Mouse (Mus musculus) thymus, adult 2 months (tissue): Measurements from ENCODE around the gene Slc25a10. TPM values are rescaled to one million over a fixed set of nuclear protein-coding genes. Genes with fewer than 3 reads are reported as not detected.

Experiments
- DNase-seq: peaks from one replicate; pipeline ENCODE4 v3.0.0; 2021
- H3K27ac ChIP-seq: fragments of 200-500 bp; 2 replicates; pipeline ENCODE4 v1.5.1; 2012; ENCODE audit warnings: low read length, control low read depth; ENCODE audit not compliant: control insufficient read depth, insufficient read depth
- H3K27me3 ChIP-seq: fragments of 200-500 bp; 2 replicates; pipeline ENCODE4 v1.6.1; 2012; ENCODE audit warnings: mild to moderate bottlenecking, low read length, moderate library complexity, mixed read lengths; ENCODE audit not compliant: control insufficient read depth, insufficient read depth
- H3K36me3 ChIP-seq: fragments of 200-500 bp; 2 replicates; pipeline ENCODE4 v1.6.1; 2012; ENCODE audit warnings: mild to moderate bottlenecking, low read length, moderate library complexity; ENCODE audit not compliant: control insufficient read depth, insufficient read depth
- H3K4me1 ChIP-seq: fragments of 200-500 bp; replicated peaks from 2 replicates; pipeline ENCODE4 v1.6.1; 2012; ENCODE audit warnings: low read length; ENCODE audit not compliant: control insufficient read depth, insufficient read depth
- H3K4me3 ChIP-seq: fragments of 200-500 bp; 2 replicates; pipeline ENCODE4 v1.5.1; 2012; ENCODE audit warnings: mild to moderate bottlenecking, low read length, control low read depth, moderate library complexity; ENCODE audit not compliant: control insufficient read depth, insufficient read depth
- CTCF ChIP-seq: fragments of 200-500 bp; IDR thresholded peaks from 2 replicates; pipeline ENCODE4 v1.5.1; 2012; ENCODE audit warnings: mild to moderate bottlenecking, control low read depth, low read length, moderate library complexity, borderline replicate concordance; ENCODE audit not compliant: control insufficient read depth, poor library complexity, insufficient read depth; ENCODE audit errors: extremely low read depth
- POLR2A ChIP-seq: fragments of 200-500 bp; IDR thresholded peaks from 2 replicates; pipeline ENCODE4 v1.6.1; 2012; ENCODE audit warnings: mild to moderate bottlenecking, low read length, control low read depth, moderate library complexity; ENCODE audit not compliant: control insufficient read depth, poor library complexity, insufficient read depth; ENCODE audit errors: extremely low read depth
- WGBS: fragments of 180-500 bp; shearing (Covaris S2); methylation state at CpG from one replicate; pipeline ENCODE4 v1.1.7; 2018; 5-methylcytosine and 5-hydroxymethylcytosine counted together
- polyA plus RNA-seq: library from polyadenylated mRNA; depleted of rRNA; stranded (reverse); fragments of >200 nt; gene quantifications from 2 replicates; pipeline ENCODE4 v1.2.3, GENCODE M21; 2012

The Slc25a10 gene
- polyA plus RNA-seq, 1 experiment, result 102 TPM

DNA sequence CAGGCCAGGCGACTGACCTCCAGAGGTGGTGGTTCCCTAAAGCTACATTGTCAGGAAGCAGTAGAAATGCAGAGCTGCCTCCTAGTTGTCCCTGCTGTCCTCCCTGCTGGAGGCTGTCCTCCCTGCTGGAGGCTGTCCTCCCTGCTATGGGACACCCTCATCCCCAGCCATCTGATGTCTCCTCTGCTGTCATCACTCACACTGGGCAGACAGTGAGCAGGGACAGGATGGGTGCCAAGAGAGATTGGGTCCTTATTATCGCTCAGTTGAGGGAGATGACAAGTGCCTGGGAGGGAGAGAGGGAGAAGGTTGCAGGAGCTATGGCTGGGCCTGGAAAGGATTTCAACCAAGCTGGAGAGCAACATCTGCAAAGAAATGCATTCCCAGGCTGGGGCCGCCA, 43.5 kb downstream of the Slc25a10 start:
- TF ChIP-seq CTCF (no peak), POLR2A (no peak)
- WGBS, result 95% methylated on average over 3 of the region's 3 CpGs
- H3K27me3 ChIP-seq, result peaks cover 17% of the 10 kb centered on the region; the same call in 1 of the 2 replicates
- no peak overlapping the region for H3K4me3 ChIP-seq
- H3K36me3 ChIP-seq, result no peaks in the 10 kb centered on the region
- no peak overlapping the region for H3K27ac ChIP-seq
- no peak for DNase-seq
- peaks cover 12% of the 10 kb centered on the region for H3K4me1 ChIP-seq

GRCm38 (mm10) chr11:120535804-120536203, 44.2 kb downstream of the Slc25a10 start:
- no peaks in the 10 kb centered on the region for H3K36me3 ChIP-seq
- WGBS, result 86% methylated on average over 3 of the region's 3 CpGs
- DNase-seq, result no peak
- no peak overlapping the region for H3K27ac ChIP-seq
- H3K4me3 ChIP-seq, result no peak overlapping the region
- peaks cover 10% of the 10 kb centered on the region for H3K4me1 ChIP-seq
- H3K27me3 ChIP-seq, result peaks cover 13% of the 10 kb centered on the region; the same call in 1 of the 2 replicates
- TF ChIP-seq CTCF (no peak), POLR2A (no peak)

- DNase-seq, result no peak
- 84% methylated on average over 3 of the region's 3 CpGs for WGBS
- H3K27ac ChIP-seq, result no peak overlapping the region
- no peaks in the 10 kb centered on the region for H3K27me3 ChIP-seq
- no peak for TF ChIP-seq CTCF
- TF ChIP-seq POLR2A, result no peak
- peaks cover 9% of the 10 kb centered on the region; the same call in 1 of the 2 replicates for H3K36me3 ChIP-seq
- no peak overlapping the region for H3K4me3 ChIP-seq
- peaks cover 7% of the 10 kb centered on the region for H3K4me1 ChIP-seq
Measured at GRCm38 (mm10) chr11:120538485-120538884, 46.8 kb downstream of the Slc25a10 start.

- Histone ChIP-seq H3K36me3 (peaks cover 9% of the 10 kb centered on the region; the same call in 1 of the 2 replicates), H3K4me3 (no peak overlapping the region), H3K27me3 (no peaks in the 10 kb centered on the region), H3K4me1 (peaks cover 7% of the 10 kb centered on the region), H3K27ac (no peak overlapping the region)
- no peak for TF ChIP-seq POLR2A
- TF ChIP-seq CTCF, result no peak
- WGBS, result 15% methylated on average over 8 of the region's 8 CpGs
- DNase-seq, result no peak
Measured at GRCm38 (mm10) chr11:120538955-120539284, 47.3 kb downstream of the Slc25a10 start.

GRCm38 (mm10) chr11:120539285-120540014, 47.8 kb downstream of the Slc25a10 start:
- TF ChIP-seq POLR2A (no peak), CTCF (no peak)
- Histone ChIP-seq H3K4me1 (peaks cover 7% of the 10 kb centered on the region), H3K36me3 (peaks cover 14% of the 10 kb centered on the region), H3K27ac (no peak overlapping the region), H3K27me3 (no peaks in the 10 kb centered on the region), H3K4me3 (no peak overlapping the region)
- WGBS, result 64% methylated on average over 10 of the region's 10 CpGs
- no peak for DNase-seq

DNA sequence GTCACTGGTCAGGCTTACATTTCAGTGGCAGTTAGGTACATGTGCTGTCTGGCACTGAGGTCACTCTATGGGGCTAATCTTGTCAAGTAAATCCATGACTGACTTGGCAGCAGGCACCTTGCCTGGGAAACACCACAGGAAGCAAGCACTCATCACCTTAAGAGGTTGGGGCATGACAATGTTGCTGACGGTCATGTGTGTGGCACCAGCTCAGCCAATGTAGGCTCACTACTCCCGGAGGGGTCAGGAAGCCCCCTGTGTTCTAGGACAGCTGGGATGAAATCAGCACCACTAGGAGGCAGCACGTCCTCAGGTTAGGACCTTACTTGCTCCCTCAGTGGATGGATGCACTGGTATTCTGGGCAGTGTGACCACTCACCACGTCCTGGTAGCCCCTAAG, 50.3 kb downstream of the Slc25a10 start:
- peak; percentile 19 for DNase-seq
- 91% methylated on average over 4 of the region's 4 CpGs for WGBS

DNA sequence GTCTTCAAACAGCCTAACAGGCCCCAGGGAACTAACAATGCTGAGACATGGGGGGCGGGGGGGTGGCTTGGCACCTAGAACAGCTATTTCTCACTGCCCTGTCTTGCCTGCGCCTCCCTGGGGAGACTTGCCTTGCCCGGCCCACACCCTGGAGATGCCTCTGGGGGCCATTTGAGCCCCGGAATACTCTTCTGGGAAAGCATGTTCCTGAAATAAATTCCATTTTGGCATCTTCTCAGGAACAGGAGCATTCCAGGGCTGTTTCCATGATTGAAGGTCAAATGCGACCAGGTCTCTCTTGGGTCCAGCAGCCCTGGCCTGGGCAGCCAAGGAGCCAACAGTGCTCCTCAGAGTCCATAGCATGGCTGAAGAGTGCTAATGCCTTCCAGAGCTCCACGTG, 50.7 kb downstream of the Slc25a10 start:
- peaks cover 16% of the 10 kb centered on the region for H3K36me3 ChIP-seq
- no peak for TF ChIP-seq POLR2A
- no peak for TF ChIP-seq CTCF
- no peaks in the 10 kb centered on the region for H3K27me3 ChIP-seq
- no peak overlapping the region for H3K4me3 ChIP-seq
- DNase-seq, result no peak
- H3K27ac ChIP-seq, result no peak overlapping the region
- 99% methylated on average over 6 of the region's 6 CpGs for WGBS
- H3K4me1 ChIP-seq, result peaks cover 9% of the 10 kb centered on the region

More for the DNA sequence above, 50.3 kb downstream of the Slc25a10 start:
- no peak overlapping the region for H3K27ac ChIP-seq
- H3K4me1 ChIP-seq, result peaks cover 7% of the 10 kb centered on the region
- TF ChIP-seq POLR2A, result no peak
- 0 out of 2 replicates have a peak, but pooled peaks have one; percentile 11 for TF ChIP-seq CTCF
- H3K4me3 ChIP-seq, result no peak overlapping the region
- H3K27me3 ChIP-seq, result no peaks in the 10 kb centered on the region
- H3K36me3 ChIP-seq, result peaks cover 16% of the 10 kb centered on the region
